ENCODE assay signal across 9 mouse cellular contexts in genomic region chr2:178412598-178412997, GRCm38 (mm10). TPM values are rescaled to one million over a fixed set of nuclear protein-coding genes. Genes with fewer than 3 reads are reported as not detected.
DNase-seq lines count a peak whose midpoint lies in the region; ATAC-seq and TF ChIP-seq lines count a peak whose summit lies in the region.
"Had no signal": no experiment of that assay in that cellular context is flagged by ENCODE, and none has a peak within 500 bp of the region (broad histone marks: within the 10 kb centered on the region; RNA-seq: fewer than 3 reads in every experiment).

No protein-coding gene starts in this region.

- TF ChIP-seq CTCF in liver, postnatal 0 days (IDR thresholded peaks at IDR 0.05; ENCODE audit: low read depth): no peak

- TF ChIP-seq EP300 in liver, postnatal 0 days (IDR thresholded peaks at IDR 0.05; ENCODE audit: low read depth): no peak

- WGBS in liver, postnatal 0 days (ENCODE audit: insufficient replicate concordance): 61% methylated on average over 6 of the region's 6 CpGs

- no peak overlapping the region for H3K4me3 ChIP-seq in liver, postnatal 0 days (ENCODE audit: low read depth, low read length)

- peak overlapping the region; percentile 85 for H3K4me2 ChIP-seq in liver, postnatal 0 days (ENCODE audit: low read depth, low read length)

- ATAC-seq in liver, postnatal 0 days: no peak
- ATAC-seq: Patski had no signal

- peaks cover 14% of the 10 kb centered on the region for H3K4me1 ChIP-seq in liver, postnatal 0 days (ENCODE audit: insufficient read depth)

- no peak overlapping the region for H3K27ac ChIP-seq in liver, postnatal 0 days (ENCODE audit: low read depth)

- H3K9ac ChIP-seq in liver, postnatal 0 days (replicated peaks): no peak overlapping the region

- H3K27me3 ChIP-seq in liver, postnatal 0 days (ENCODE audit: insufficient read depth, low read length): peaks cover 26% of the 10 kb centered on the region
- H3K27me3 ChIP-seq: Patski had no signal

- H3K36me3 ChIP-seq in liver, postnatal 0 days (replicated peaks; ENCODE audit: insufficient read depth, low read length): no peaks in the 10 kb centered on the region

- no peak for DNase-seq in liver, postnatal 0 days
- DNase-seq in liver: no peak
- peak; percentile 45 for DNase-seq in gastrocnemius, postnatal 10 days
- DNase-seq in heart, postnatal 4 days: peak; percentile 68
- DNase-seq in retina, postnatal 1 day: peak; percentile 39
- DNase-seq in cerebellum, postnatal 25 days: no peak
- DNase-seq in thymus, adult 18-20 months: no peak
- no peak for DNase-seq in urinary bladder, postnatal 25 days (ENCODE audit: low spot score)

- H3K9me3 ChIP-seq in liver, postnatal 0 days (ENCODE audit: low read length): no peaks in the 10 kb centered on the region

RNA-seq across cellular contexts. Expression of gene Ppp1r3d, which starts 1.7 kb away (rescaled TPM):
- 1.2 TPM in 2 replicates for polyA plus RNA-seq in liver, postnatal 0 days (2015; fragmentation: Nextera tagmentation; extraction: Ambion mirVana)
- total RNA-seq in gastrocnemius, postnatal 10 days (2021): 10 to 100 TPM; 10.3 to 11.6 TPM
- total RNA-seq in heart, postnatal 4 days (2021): 10 to 100 TPM; 25.1 to 25.9 TPM

RNA-seq across cellular contexts. Expression of gene Fam217b, which starts 1.7 kb away (rescaled TPM):
- polyA plus RNA-seq in liver, postnatal 0 days (2015; fragmentation: Nextera tagmentation; extraction: Ambion mirVana): 0.82 and 1.3 TPM in 2 replicates
- total RNA-seq in gastrocnemius, postnatal 10 days (2021): 1 to 10 TPM; 6.4 to 8.2 TPM
- total RNA-seq in heart, postnatal 4 days (2021): 10 to 100 TPM; 12.6 to 14.0 TPM

RNA-seq across cellular contexts. Expression of gene Sycp2, which starts 5.1 kb away (rescaled TPM):
- 0.01 TPM in 1 of 2 replicates, not detected in the other for polyA plus RNA-seq in liver, postnatal 0 days (2015; fragmentation: Nextera tagmentation; extraction: Ambion mirVana)
- under 1 TPM; 0.18 to 0.28 TPM for total RNA-seq in gastrocnemius, postnatal 10 days (2021)
- total RNA-seq in heart, postnatal 4 days (2021): 1 to 10 TPM; 2.1 to 3.1 TPM

RNA-seq across cellular contexts. Expression of gene Cdh26, which starts 17.7 kb away (rescaled TPM):
- polyA plus RNA-seq in liver, postnatal 0 days (2015; fragmentation: Nextera tagmentation; extraction: Ambion mirVana): 0.09 and 0.13 TPM in 2 replicates
- under 1 TPM in 1 of 2 experiments, not detected in 1; 0.09 TPM for total RNA-seq in gastrocnemius, postnatal 10 days (2021)
- under 1 TPM; 0.12 to 0.25 TPM for total RNA-seq in heart, postnatal 4 days (2021)
- polyA plus RNA-seq: Patski had no signal

Comparison
In these comparisons a context has a peak if more than half of its experiments do, and no peak if none do; other contexts are left out.
1. DNase-seq: peak in gastrocnemius, postnatal 10 days (single experiment), heart, postnatal 4 days (single experiment) and retina, postnatal 1 day (single experiment); none in liver, postnatal 0 days (single experiment), liver (single experiment), cerebellum, postnatal 25 days (0 of 2), thymus, adult 18-20 months (0 of 2) and urinary bladder, postnatal 25 days (single experiment).